Mouse (Mus musculus) MEL (cell line): ENCODE results near the gene AC109138.7. TPM values are rescaled to one million over a fixed set of nuclear protein-coding genes. Genes with fewer than 3 reads are reported as not detected.

Experiments
- DNase-seq: peaks from one replicate; pipeline ENCODE4 v3.0.0; 2011; ENCODE audit warnings: low read depth, low spot score
- H3K27ac ChIP-seq: 2 replicates; pipeline ENCODE4 v1.5.1; 2012; ENCODE audit warnings: low read depth, mild to moderate bottlenecking, control low read depth, low read length, moderate library complexity; ENCODE audit not compliant: control insufficient read depth
- H3K27me3 ChIP-seq, 2 experiments: fragments of 150-350 bp in 1 of 2; sonication (generic) in 1 of 2; 2 replicates each; pipeline ENCODE4 v1.6.1; 2012; ENCODE audit warnings: low read length in 2 of 2, mild to moderate bottlenecking in 2 of 2, improper control_type of control experiment in 1 of 2, moderate library complexity in 1 of 2; ENCODE audit not compliant: insufficient read depth in 2 of 2, control insufficient read depth in 1 of 2
- H3K36me3 ChIP-seq, 2 experiments: 2 replicates each; pipeline ENCODE4 v1.6.1; 2012 to 2014; ENCODE audit warnings: low read length in 2 of 2, improper control_type of control experiment in 1 of 2, inconsistent platforms in 1 of 2, mild to moderate bottlenecking in 1 of 2; ENCODE audit not compliant: insufficient read depth in 2 of 2, control insufficient read depth in 1 of 2
- H3K4me1 ChIP-seq, 2 experiments: fragments of 150-350 bp in 1 of 2; sonication (generic) in 1 of 2; 2 replicates each; pipeline ENCODE4 v1.6.1; 2012; ENCODE audit warnings: low read length in 2 of 2, improper control_type of control experiment in 1 of 2, mild to moderate bottlenecking in 1 of 2; ENCODE audit not compliant: insufficient read depth in 2 of 2, control insufficient read depth in 1 of 2
- H3K4me3 ChIP-seq, 2 experiments: fragments of 150-350 bp in 1 of 2; sonication (generic) in 1 of 2; 2 replicates each; pipeline ENCODE4 v1.5.1; 2012; ENCODE audit warnings: low read depth in 2 of 2, low read length in 2 of 2, mild to moderate bottlenecking in 2 of 2, moderate library complexity in 2 of 2, control low read depth in 1 of 2, improper control_type of control experiment in 1 of 2; ENCODE audit not compliant: control insufficient read depth in 1 of 2, insufficient read depth in 1 of 2
- H3K79me2 ChIP-seq: 2 replicates; pipeline ENCODE4 v1.6.1; 2012; ENCODE audit warnings: mild to moderate bottlenecking, low read length, moderate library complexity; ENCODE audit not compliant: control insufficient read depth, poor library complexity, insufficient read depth
- H3K9ac ChIP-seq: 2 replicates; pipeline ENCODE4 v1.6.1; 2012; ENCODE audit warnings: low read depth, mild to moderate bottlenecking, control low read depth, low read length, moderate library complexity; ENCODE audit not compliant: control insufficient read depth, poor library complexity, severe bottlenecking
- H3K9me3 ChIP-seq: fragments of 150-350 bp; sonication (generic); replicated peaks from 2 replicates; pipeline ENCODE4 v1.6.1; 2012; ENCODE audit warnings: mild to moderate bottlenecking, low read length, improper control_type of control experiment, moderate library complexity; ENCODE audit not compliant: insufficient read depth
- BHLHE40 ChIP-seq: IDR thresholded peaks from 2 replicates; pipeline ENCODE4 v1.6.1; 2012; ENCODE audit warnings: low read depth, mild to moderate bottlenecking, inconsistent platforms, low read length, improper control_type of control experiment, borderline replicate concordance
- CHD2 ChIP-seq: IDR thresholded peaks from 2 replicates; pipeline ENCODE4 v1.6.1; 2011; ENCODE audit warnings: low read length, improper control_type of control experiment
- CTCF ChIP-seq, 3 experiments: IDR thresholded peaks in 2 of 3; conservative IDR thresholded peaks in 1 of 3; 2 replicates each; pipeline ENCODE4 v1.5.1; 2011 to 2012; ENCODE audit warnings: low read length in 3 of 3, low read depth in 2 of 3, mild to moderate bottlenecking in 2 of 3, improper control_type of control experiment in 1 of 3, inconsistent platforms in 1 of 3, mixed read lengths in 1 of 3, moderate library complexity in 1 of 3; ENCODE audit not compliant: control insufficient read depth in 1 of 3, insufficient read depth in 1 of 3, poor library complexity in 1 of 3, severe bottlenecking in 1 of 3
- E2F4 ChIP-seq: IDR thresholded peaks from 2 replicates; pipeline ENCODE4 v1.6.1; 2011; ENCODE audit warnings: low read depth, low read length, improper control_type of control experiment, borderline replicate concordance
- ELF1 ChIP-seq: IDR thresholded peaks from 2 replicates; pipeline ENCODE4 v1.6.1; 2014; ENCODE audit warnings: low read depth, mild to moderate bottlenecking, inconsistent platforms, low read length, improper control_type of control experiment, moderate library complexity
- EP300 ChIP-seq, 2 experiments: IDR thresholded peaks; 2 replicates each; pipeline ENCODE4 v1.6.1; 2011; ENCODE audit warnings: improper control_type of control experiment in 2 of 2, low read length in 2 of 2, low read depth in 1 of 2, mild to moderate bottlenecking in 1 of 2
- ETS1 ChIP-seq: IDR thresholded peaks from 2 replicates; pipeline ENCODE4 v1.6.1; 2012; ENCODE audit warnings: low read depth, mild to moderate bottlenecking, inconsistent platforms, low read length, improper control_type of control experiment, moderate library complexity
- GATA1 ChIP-seq: IDR thresholded peaks from 2 replicates; pipeline ENCODE4 v1.6.1; 2011; ENCODE audit warnings: low read depth, low read length, improper control_type of control experiment
- HCFC1 ChIP-seq: IDR thresholded peaks from 2 replicates; pipeline ENCODE4 v1.6.1; 2012; ENCODE audit warnings: low read depth, mild to moderate bottlenecking, inconsistent platforms, low read length, improper control_type of control experiment, moderate library complexity
- JUND ChIP-seq: IDR thresholded peaks from 2 replicates; pipeline ENCODE4 v1.6.1; 2011; ENCODE audit warnings: low read depth, mild to moderate bottlenecking, improper control_type of control experiment, low read length
- MAX ChIP-seq: IDR thresholded peaks from 2 replicates; pipeline ENCODE4 v1.6.1; 2011; ENCODE audit warnings: low read length, improper control_type of control experiment
- MAZ ChIP-seq: IDR thresholded peaks from 2 replicates; pipeline ENCODE4 v1.6.1; 2012; ENCODE audit warnings: low read depth, mild to moderate bottlenecking, inconsistent platforms, low read length, improper control_type of control experiment
- MXI1 ChIP-seq: IDR thresholded peaks from 2 replicates; pipeline ENCODE4 v1.6.1; 2011; ENCODE audit warnings: mild to moderate bottlenecking, low read depth, low read length, improper control_type of control experiment
- MYC ChIP-seq: IDR thresholded peaks from 2 replicates; pipeline ENCODE4 v1.6.1; 2011; ENCODE audit warnings: low read depth, mild to moderate bottlenecking, low read length, improper control_type of control experiment, moderate library complexity
- NELFE ChIP-seq: IDR thresholded peaks from 2 replicates; pipeline ENCODE4 v1.6.1; 2011; ENCODE audit warnings: low read depth, low read length, improper control_type of control experiment
- NRF1 ChIP-seq: IDR thresholded peaks from 2 replicates; pipeline ENCODE4 v1.6.1; 2014; ENCODE audit warnings: low read depth, mild to moderate bottlenecking, inconsistent platforms, low read length, improper control_type of control experiment, moderate library complexity; ENCODE audit not compliant: poor library complexity, insufficient read depth, severe bottlenecking
- POLR2A ChIP-seq, 2 experiments: IDR thresholded peaks; 2 replicates each; pipeline ENCODE4 v1.6.1; 2011 to 2012; ENCODE audit warnings: low read length in 2 of 2, mild to moderate bottlenecking in 2 of 2, control low read depth in 1 of 2, improper control_type of control experiment in 1 of 2, low read depth in 1 of 2, moderate library complexity in 1 of 2; ENCODE audit not compliant: control insufficient read depth in 1 of 2, insufficient read depth in 1 of 2, poor library complexity in 1 of 2
- POLR2AphosphoS2 ChIP-seq: IDR thresholded peaks from 2 replicates; pipeline ENCODE4 v1.6.1; 2011; ENCODE audit warnings: low read length, improper control_type of control experiment
- POLR2AphosphoS5 ChIP-seq: IDR thresholded peaks from 2 replicates; pipeline ENCODE4 v1.6.1; 2012; ENCODE audit warnings: low read depth, borderline replicate concordance, mild to moderate bottlenecking, inconsistent platforms, low read length, moderate library complexity, mixed read lengths
- SIN3A ChIP-seq: IDR thresholded peaks from 2 replicates; pipeline ENCODE4 v1.6.1; 2012; ENCODE audit warnings: low read length, improper control_type of control experiment, inconsistent platforms
- SMC3 ChIP-seq: IDR thresholded peaks from 2 replicates; pipeline ENCODE4 v1.6.1; 2011; ENCODE audit warnings: low read depth, low read length, improper control_type of control experiment
- TBP ChIP-seq: IDR thresholded peaks from 2 replicates; pipeline ENCODE4 v1.8.0; 2011; ENCODE audit warnings: low read depth, low read length, improper control_type of control experiment
- TCF12 ChIP-seq: IDR thresholded peaks from 2 replicates; pipeline ENCODE4 v1.6.1; 2014; ENCODE audit warnings: low read depth, mild to moderate bottlenecking, inconsistent platforms, low read length, improper control_type of control experiment, moderate library complexity
- ZMIZ1 ChIP-seq: IDR thresholded peaks from 2 replicates; pipeline ENCODE4 v1.6.1; 2012; ENCODE audit warnings: low read depth, mild to moderate bottlenecking, inconsistent platforms, low read length, improper control_type of control experiment, moderate library complexity
- ZNF384 ChIP-seq: IDR thresholded peaks from 2 replicates; pipeline ENCODE4 v1.6.1; 2012; ENCODE audit warnings: low read depth, mild to moderate bottlenecking, inconsistent platforms, low read length, improper control_type of control experiment
- polyA plus RNA-seq, 2 experiments: library from polyadenylated mRNA; stranded (reverse) in 1 of 2; unstranded in 1 of 2; fragments of >175 nt in 1 of 2; fragments of >200 nt in 1 of 2; gene quantifications; 2 replicates each; pipeline versions ENCODE4 v1.2.1 to v1.2.4; 2012; ENCODE audit warnings: low replicate concordance in 2 of 2, low read depth in 1 of 2; ENCODE audit not compliant: insufficient read length in 2 of 2, insufficient read depth in 1 of 2, missing spikeins in 1 of 2
- total RNA-seq: library from RNA; depleted of rRNA; stranded (reverse); fragments of 300-350 nt; gene quantifications from 2 replicates; pipeline ENCODE4 v1.2.3, GENCODE M21; 2012

Gene AC109138.7
- total and polyA plus RNA-seq, 3 experiments, result not detected

GRCm38 (mm10) chr19:4191528-4192250 lies 22.5 kb upstream of the AC109138.7 start, which contains the start of gene Ppp1ca:
Gene Ppp1ca (plus strand): TSS chr19:4192065.
- 0 out of 2 replicates have a peak, but pooled peaks have one; percentile 11 for TF ChIP-seq ZNF384
- peak; percentile 40; the same call in 1 of the 2 replicates for TF ChIP-seq ETS1
- 0 out of 2 replicates have a peak, but pooled peaks have one; percentile 29 for TF ChIP-seq SMC3
- 0 out of 2 replicates have a peak, but pooled peaks have one; percentile 24 for TF ChIP-seq NRF1
- TF ChIP-seq POLR2A (IDR thresholded peaks at IDR 0.05; ENCODE audit: control insufficient read depth in 1 of 2, insufficient read depth in 1 of 2, low read depth in 1 of 2, low read length in 2 of 2, poor library complexity in 1 of 2), result peak; percentile 60 to 90
- peak; percentile 74 for TF ChIP-seq ZMIZ1
- peak in 1 of 2 experiments; percentile 26; a peak in 2 of 4 replicates for TF ChIP-seq EP300 (IDR thresholded peaks at IDR 0.05; ENCODE audit: low read depth in 1 of 2, low read length in 2 of 2)
- TF ChIP-seq POLR2AphosphoS2, result peak; percentile 80
- 0 out of 2 replicates have a peak, but pooled peaks have one; percentile 57 for TF ChIP-seq MYC
- no peak for TF ChIP-seq MXI1
- TF ChIP-seq HCFC1, result peak; percentile 71
- no peak for TF ChIP-seq CHD2
- peak; percentile 27; the same call in 1 of the 2 replicates for TF ChIP-seq BHLHE40
- peak; percentile 80 for TF ChIP-seq NELFE
- TF ChIP-seq TBP, result peak; percentile 65; the same call in 1 of the 2 replicates
- TF ChIP-seq CTCF (IDR thresholded peaks at IDR 0.05 in 2 of 3, conservative IDR thresholded peaks at IDR 0.05 in 1 of 3; ENCODE audit: control insufficient read depth in 1 of 3, insufficient read depth in 1 of 3, low read depth in 2 of 3, low read length in 3 of 3, poor library complexity in 1 of 3, severe bottlenecking in 1 of 3), result peak in 2 of 3 experiments; percentile 74 to 86; a peak in 5 of 6 replicates
- peak; percentile 53; the same call in 1 of the 2 replicates for TF ChIP-seq MAX
- peak; percentile 71 for TF ChIP-seq SIN3A
- peak; percentile 79; the same call in 1 of the 2 replicates for TF ChIP-seq POLR2AphosphoS5
- peak; percentile 77 for TF ChIP-seq ELF1
- no peak for TF ChIP-seq JUND
- TF ChIP-seq E2F4, result no peak
- TF ChIP-seq MAZ, result peak; percentile 97
- peak; percentile 51 for TF ChIP-seq TCF12
- TF ChIP-seq GATA1, result no peak
- peaks cover 28% of the 10 kb centered on the region for H3K79me2 ChIP-seq

More at GRCm38 (mm10) chr19:4191528-4192250, 22.5 kb upstream of the AC109138.7 start, which contains the start of gene Ppp1ca:
- Histone ChIP-seq H3K27me3 (no peaks in the 10 kb centered on the region), H3K27ac (peak within 1 kb of the TSS; percentile 98), H3K9me3 (no peaks in the 10 kb centered on the region), H3K9ac (peak within 1 kb of the TSS; percentile 99), H3K4me1 (peaks cover 6 to 20% of the 10 kb centered on the region in 2 experiments), H3K36me3 (peaks cover 6 to 19% of the 10 kb centered on the region in 2 experiments; a peak in 3 of 4 replicates), H3K4me3 (peak within 1 kb of the TSS; percentile 85 to 88)
- DNase-seq, result peak; percentile 96
